Mouse (Mus musculus): Measurements from ENCODE around the gene Trim34b. TPM values are rescaled to one million over a fixed set of nuclear protein-coding genes. Genes with fewer than 3 reads are reported as not detected.
"Not testable (repeated sequence)": the region's sequence is repeated elsewhere in the genome, so short reads cannot be mapped to it uniquely, and the experiment has no call there.

The Trim34b gene
- not detected for total RNA-seq (2021)
- long read RNA-seq, experiment 1 = 0 reads
- long read RNA-seq, experiment 2 = 0 reads

DNA sequence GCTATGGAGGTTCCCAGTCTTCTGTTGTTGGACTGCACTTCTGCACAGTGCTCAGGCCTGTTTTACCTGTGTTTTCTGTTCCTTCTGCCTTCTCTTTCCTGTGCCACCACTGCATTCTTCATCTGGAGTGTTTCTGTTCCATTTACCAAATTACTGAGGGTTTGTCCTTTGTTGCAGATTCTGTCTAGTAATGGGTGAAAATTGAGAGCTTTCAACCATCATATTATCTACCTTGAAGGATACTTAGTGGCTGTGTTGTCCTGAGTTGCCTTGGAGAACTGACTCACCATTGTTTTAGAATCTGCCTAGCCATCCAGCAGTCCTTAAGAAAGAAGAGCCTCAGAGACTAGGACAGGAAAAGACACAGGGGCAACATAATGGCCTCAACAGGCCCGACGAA is at the start of gene Trim34b:
Trim34b (plus strand) TSS at position 301 of the 400 bp plus-strand sequence.
- not testable (repeated sequence) for DNase-seq (ENCODE audit: low spot score)

DNA sequence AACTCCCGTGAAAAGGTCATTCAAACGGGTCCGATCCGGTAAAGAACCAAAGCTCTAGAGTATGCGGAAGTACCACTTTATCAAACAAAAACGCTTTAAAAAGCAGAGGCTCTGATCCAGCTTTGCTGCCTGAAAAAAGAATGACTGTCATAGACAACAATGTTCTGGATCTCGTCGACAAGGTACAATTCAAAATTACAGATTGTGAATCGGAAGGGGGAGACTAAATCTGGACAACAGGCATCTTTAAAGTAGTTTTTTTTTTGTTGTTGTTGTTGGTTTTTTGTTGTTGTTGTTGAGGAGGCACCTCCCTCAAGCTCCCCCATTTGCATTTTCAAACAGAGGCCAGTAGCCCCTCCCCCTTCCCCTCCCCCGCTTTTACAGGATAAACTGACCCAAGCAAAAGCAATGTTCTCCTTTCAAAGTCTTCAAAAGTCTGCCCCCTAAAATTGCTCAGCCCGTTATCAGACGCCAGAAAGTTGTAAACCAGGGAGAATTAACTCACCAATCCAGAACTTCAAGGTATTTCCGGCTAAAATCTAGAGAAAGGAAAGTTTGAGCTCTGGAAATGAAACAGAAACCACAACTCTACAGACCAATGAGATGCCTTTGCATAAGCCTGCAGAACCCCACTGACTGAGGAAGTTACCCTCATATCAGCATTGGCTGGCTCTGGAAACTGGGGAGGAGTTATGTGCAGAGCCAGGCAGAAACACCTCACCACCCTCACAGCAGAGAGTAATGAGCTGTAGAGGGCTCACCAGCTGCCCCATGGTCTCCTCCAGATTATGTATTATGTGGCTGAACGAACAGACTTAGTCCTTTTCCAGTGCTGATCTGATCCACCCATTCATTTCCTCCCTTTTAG is 41.5 kb upstream of the Trim34b start, which contains the start of gene Trim5:
Trim5 (minus strand) TSS at position 519 of the 868 bp plus-strand sequence.
- DNase-seq (ENCODE audit: low spot score) = not testable (repeated sequence)

DNA sequence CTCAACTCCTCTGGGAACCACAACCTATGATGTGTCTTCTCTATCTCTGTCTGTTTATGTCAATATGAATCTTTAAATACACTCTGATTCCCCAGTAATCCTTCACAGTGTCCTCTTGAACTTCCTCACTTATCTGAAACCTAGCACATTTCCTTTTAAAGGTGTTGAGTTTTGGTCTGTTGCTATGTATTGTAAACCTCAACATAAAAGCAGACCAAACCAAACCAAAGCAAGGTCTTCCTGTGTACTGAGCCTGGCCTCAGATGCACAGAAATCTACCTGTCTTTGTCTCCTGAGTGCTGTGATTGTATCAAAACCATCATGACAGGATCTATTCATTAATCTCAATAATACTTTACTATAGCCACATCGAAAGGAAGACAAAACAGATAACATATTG is 38.6 kb upstream of the Trim34b start:
- DNase-seq (ENCODE audit: low spot score) = no peak

DNA sequence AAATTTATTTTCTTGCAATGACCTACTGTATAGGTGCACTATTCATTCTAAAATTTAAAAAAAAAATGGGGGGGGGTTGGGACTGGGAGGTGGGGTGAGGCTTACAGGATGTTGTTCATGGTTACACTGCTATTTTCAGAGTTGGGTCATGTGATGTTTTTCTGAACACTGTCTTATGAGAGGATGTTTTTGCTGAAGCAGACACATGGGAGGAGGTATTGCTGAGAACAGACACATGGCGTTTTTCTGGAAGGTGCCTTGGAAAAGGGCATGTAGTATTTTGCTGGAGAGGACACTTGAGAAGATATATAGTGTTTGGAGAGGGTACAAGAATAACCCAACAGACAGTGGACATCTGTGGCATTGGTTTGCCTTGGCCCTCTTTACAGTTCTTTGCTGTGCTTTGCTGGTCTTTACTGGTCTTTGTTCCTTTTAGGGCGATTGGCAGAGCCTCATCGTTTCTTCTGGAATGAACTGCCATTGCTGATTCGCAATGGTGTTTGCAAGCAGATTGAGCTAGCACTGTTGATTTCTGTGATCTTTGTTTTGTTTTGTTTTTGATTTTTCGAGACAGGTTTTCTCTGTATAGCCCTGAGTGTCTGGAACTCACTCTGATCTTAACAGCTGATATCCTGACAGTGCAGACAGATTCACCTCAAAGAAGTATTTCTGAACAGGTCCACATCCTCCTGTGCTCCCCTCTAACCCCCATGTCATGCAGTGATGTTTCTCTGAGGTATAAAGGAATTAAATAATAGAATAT is 37.5 kb upstream of the Trim34b start:
- DNase-seq (ENCODE audit: low spot score) = no peak

DNA sequence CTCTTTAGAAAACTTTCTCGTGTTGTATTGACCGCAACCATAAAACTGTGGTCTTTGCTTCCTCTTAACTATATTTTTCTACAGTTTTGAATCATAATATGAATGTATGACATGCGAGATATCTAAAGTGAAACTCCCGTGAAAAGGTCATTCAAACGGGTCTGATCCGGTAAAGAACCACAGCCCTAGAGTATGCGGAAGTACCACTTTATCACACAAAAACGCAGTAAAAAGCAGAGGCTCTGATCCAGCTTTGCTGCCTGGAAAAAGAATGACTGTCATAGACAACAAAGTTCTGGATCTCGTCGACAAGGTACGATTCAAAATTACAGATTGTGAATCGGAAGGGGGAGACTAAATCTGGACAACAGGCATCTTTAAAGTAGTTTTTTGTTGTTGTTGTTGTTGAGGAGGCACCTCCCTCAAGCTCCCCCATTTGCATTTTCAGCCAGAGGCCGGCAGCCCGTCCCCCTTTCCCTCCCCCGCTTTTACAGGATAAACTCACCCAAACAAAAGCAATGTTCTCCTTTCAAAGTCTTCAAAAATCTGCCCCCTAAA is 14.4 kb upstream of the Trim34b start:
- DNase-seq (ENCODE audit: low spot score) = peak; percentile 1

DNA sequence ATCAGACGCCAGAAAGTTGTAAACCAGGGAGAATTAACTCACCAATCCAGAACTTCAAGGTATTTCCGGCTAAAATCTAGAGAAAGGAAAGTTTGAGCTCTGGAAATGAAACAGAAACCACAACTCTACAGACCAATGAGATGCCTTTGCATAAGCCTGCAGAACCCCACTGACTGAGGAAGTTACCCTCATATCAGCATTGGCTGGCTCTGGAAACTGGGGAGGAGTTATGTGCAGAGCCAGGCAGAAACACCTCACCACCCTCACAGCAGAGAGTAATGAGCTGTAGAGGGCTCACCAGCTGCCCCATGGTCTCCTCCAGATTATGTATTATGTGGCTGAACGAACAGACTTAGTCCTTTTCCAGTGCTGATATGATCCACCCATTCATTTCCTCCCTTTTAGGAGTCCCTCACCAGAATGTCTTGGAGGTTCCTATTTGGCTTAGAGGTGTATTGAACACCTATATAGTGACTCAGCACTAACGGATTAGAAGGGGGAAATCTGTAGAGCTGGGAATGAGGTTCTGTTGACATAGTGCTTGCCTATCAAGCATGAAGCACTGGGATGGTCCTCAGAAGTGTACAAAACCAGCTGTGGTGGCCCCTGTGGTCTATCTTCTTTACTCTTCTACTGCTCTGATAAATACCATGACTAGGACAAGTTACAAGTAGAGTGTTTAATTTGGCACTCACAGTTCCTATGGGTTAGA is 13.7 kb upstream of the Trim34b start, which contains the start of gene Trim12a:
Trim12a (minus strand) TSS at position 98 of the 712 bp plus-strand sequence.
- not testable (repeated sequence) for DNase-seq (ENCODE audit: low spot score)

DNA sequence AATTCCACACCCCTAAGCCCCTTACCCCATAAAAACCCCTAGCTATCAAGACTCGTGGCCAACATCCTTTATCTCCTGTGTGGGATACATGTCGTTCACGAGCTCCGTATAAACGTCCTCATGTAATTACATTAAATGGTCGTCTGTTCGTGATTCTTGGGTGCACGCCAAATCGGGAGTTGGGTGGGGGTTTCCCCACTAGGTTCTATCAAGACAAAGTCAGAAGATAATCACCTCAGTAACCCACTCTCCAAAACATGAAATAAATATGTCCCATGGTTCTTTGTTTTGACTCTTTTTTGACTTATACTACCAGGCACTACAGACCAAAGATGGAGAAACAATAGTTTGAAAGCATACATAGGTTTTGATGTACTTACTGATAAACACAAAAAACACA is 7.2 kb upstream of the Trim34b start:
- DNase-seq (ENCODE audit: low spot score) = no peak

DNA sequence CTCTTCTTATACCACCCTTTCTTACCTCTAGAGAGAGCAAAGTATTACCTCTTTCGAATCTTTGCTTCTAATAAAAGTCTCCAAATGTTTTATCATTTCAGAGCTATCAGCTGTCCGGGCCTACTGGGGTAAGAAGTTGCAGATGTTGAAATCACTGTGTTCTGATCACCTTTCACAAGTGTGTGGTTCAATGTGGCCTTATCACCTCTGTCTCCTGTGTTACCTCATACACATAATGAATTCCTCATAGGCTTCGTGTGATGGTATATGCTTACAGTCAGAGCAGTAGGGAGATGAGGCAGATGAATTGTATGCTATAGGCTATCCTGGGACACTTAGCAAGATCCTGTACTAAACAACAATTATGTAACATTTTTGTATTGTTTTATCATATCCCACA is 6.3 kb downstream of the Trim34b start:
- DNase-seq (ENCODE audit: low spot score) = not testable (repeated sequence)

DNA sequence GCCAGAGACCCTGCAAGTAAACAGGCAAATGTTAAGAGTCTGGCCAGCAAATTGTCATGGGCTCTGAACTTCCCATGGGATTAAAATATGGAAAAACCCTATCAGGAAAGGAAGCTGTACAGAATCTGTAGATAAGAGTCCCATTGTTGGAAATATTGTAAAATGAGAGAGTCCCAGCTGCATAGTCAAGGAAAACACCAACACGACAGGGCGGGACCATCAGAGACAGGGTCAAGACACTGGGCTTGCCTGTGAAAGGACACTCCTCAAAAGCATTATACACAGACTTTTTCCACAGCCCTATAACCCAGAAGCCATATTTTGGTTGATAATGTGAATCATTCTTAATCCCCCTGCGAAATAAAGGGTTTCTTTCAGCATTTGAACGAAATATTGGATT is 11.5 kb downstream of the Trim34b start:
- DNase-seq (ENCODE audit: low spot score) = not testable (repeated sequence)

DNA sequence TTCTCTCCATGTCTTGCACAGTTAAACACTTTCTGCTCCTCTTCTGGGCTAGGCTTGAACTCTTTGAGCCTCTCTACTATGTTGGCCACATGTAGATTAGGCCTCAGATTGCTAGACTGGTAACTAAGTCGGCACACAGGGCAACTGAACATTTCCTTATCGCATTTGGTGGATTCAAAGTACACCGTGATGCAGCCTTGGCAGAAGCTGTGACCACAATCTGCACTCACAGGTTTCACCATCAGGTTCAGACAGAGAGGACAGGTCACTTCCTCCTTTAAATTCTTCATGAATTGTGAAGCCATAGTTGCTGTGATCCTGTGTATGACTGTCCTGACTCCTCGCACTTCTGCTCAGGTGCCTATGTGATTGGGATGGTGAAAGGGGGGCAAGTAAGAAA is 18.8 kb downstream of the Trim34b start:
- DNase-seq (ENCODE audit: low spot score) = not testable (repeated sequence)

DNA sequence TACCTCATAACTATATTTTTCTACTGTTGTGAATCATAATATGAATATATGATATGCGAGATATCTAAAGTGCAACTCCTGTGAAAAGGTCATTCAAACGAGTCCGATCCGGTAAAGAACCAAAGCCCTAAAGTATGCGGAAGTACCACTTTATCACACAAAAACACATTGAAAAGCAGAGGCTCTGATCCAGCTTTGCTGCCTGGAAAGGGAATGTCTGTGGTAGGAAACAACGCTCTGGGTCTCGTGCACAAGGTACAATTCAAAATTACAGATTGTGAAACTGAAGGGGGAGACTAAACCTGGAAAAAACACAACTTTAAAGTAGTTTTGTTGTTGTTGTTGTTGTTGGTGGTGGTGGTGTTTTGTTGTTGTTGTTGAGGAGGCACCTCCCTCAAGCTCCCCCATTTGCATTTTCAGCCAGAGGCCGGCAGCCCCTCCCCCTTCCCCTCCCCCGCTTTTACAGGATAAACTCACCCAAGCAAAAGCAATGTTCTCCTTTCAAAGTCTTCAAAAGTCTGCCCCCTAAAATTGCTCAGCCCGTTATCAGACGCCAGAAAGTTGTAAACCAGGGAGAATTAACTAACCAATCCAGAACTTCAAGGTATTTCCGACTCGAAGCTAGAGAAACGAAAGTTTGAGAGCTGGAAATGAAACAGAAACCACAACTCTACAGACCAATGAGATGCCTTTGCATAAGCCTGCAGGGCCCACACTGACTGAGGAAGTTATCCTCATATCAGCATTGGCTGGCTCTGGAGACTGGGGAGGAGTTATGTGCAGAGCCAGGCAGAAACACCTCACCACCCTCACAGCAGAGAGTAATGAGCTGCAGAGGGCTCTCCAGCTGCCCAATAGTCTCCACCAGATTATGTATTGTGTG is 23.7 kb downstream of the Trim34b start, which contains the start of gene Trim12c:
Trim12c (minus strand) TSS at position 646 of the 883 bp plus-strand sequence.
- peak; percentile 73 for DNase-seq (ENCODE audit: low spot score)

DNA sequence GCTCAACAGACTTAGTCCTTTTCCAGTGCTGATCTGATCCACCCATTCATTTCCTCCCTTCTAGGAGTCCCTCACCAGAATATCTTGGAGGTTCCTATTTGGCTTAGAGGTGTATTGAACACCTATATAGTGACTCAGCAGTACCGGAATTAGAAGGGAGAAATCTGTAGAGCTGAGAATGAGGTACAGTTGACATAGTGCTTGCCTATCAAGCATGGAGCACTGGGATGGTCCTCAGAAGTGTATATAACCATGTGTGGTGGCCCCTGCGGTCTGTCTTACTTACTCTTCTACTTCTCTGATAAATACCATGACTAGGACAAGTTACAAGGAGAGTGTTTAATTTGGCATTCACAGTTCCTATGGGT is 24.3 kb downstream of the Trim34b start:
- DNase-seq (ENCODE audit: low spot score) = no peak

DNA sequence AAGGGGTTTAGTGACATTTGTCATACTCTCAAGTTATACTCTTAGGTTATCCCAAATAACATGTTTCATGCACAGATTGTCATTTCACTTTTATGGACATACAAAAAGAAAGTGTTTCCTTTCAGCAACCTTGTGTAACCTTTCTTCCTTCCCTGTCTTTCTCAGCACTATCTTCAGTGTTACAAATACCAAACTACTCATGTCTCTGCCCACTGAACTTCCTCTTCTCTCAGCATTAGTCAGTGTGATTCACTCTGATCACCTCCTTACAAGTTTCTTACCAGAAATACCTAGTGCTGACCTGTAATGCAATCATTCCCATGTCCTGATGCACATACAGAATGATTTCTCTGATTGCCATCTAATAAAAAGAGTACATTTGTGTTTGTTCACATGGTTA is 37.1 kb downstream of the Trim34b start:
- no peak for DNase-seq (ENCODE audit: low spot score)

DNA sequence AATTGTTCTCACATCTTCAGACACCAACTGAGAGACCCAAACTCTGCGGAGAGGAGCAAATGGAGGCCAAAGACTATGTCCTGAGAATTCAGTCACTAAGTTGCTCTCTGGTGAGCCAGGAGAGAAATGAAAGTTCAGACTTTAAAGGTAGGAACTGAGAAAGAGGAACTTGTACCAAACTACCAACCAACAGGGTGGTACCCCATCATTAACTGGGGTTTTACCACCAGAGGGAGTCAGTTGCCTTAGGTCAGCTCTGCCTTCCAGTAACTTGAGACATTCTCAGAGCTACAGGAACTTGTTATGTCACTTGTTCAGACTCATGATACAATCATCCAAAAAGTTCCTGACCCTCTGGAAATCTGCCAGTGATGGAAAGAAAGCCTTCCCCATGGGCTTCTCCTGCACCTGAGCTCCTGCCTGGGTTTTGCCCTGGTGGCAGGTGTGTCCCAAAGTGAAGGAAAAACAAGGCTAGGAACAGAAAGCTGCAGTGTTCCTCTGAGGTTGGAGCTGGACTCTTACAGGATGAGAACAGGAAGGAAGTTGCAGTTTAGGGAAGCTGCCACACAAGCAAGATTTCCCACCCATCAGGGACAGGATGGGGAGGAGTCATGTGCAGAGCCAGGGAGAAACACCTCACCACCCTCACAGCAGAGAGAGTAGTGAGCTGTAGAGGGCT is 40.6 kb downstream of the Trim34b start, which contains the start of gene Trim30b:
Trim30b (minus strand) TSS at position 149 of the 679 bp plus-strand sequence.
- DNase-seq (ENCODE audit: low spot score) = peak; percentile 9

Other genes with a start within 250 kb of the Trim34b start
- gene Olfr645, start 244.0 kb upstream of the Trim34b start, total RNA-seq (2021) = not detected
- not detected for gene Olfr646, start 224.6 kb upstream of the Trim34b start, total RNA-seq (2021)
- not detected for gene Ubqln5, start 199.6 kb upstream of the Trim34b start, total RNA-seq (2021)
- not detected for gene Olfr643, start 192.1 kb upstream of the Trim34b start, total RNA-seq (2021)
- not detected for gene Ubqln3, start 186.2 kb upstream of the Trim34b start, total RNA-seq (2021)
- not detected for gene Ubqlnl, start 178.9 kb upstream of the Trim34b start, total RNA-seq (2021)
- not detected for gene Olfm5, start 164.6 kb upstream of the Trim34b start, total RNA-seq (2021)
- not detected for gene Olfr648, start 146.1 kb upstream of the Trim34b start, total RNA-seq (2021)
- gene Olfr649, start 133.5 kb upstream of the Trim34b start, total RNA-seq (2021) = not detected
- gene Trim6, start 110.7 kb upstream of the Trim34b start, total RNA-seq (2021) = under 1 TPM in 1 of 2 experiments, not detected in 1; 0.09 TPM
- 1 to 10 TPM; 1.1 to 1.2 TPM for gene Trim34a, start 85.0 kb upstream of the Trim34b start, total RNA-seq (2021)
- under 1 TPM; 0.57 to 0.59 TPM for gene Trim5, start 41.4 kb upstream of the Trim34b start, total RNA-seq (2021)
- 1 to 10 TPM; 3.4 to 3.6 TPM for gene Trim12a, start 14.0 kb upstream of the Trim34b start, total RNA-seq (2021)
- gene Trim12c, start 23.9 kb downstream of the Trim34b start, total RNA-seq (2021) = 1 to 10 TPM; 2.4 to 2.8 TPM
- not detected for gene Trim30b, start 40.4 kb downstream of the Trim34b start, total RNA-seq (2021)
- not detected for gene Trim30c, start 71.4 kb downstream of the Trim34b start, total RNA-seq (2021)
- gene Trim30a, start 135.7 kb downstream of the Trim34b start, total RNA-seq (2021) = under 1 TPM; 0.53 to 1.00 TPM
- gene Trim30d, start 178.4 kb downstream of the Trim34b start, total RNA-seq (2021) = under 1 TPM; 0.34 to 0.64 TPM
- not detected for gene Olfr651, start 220.7 kb downstream of the Trim34b start, total RNA-seq (2021)
- not detected for gene Olfr652, start 231.4 kb downstream of the Trim34b start, total RNA-seq (2021)
- gene Olfr653, start 247.8 kb downstream of the Trim34b start, total RNA-seq (2021) = not detected